Mouse (Mus musculus) forebrain, embryonic 14.5 days (tissue): Measurements from ENCODE around the gene E2f4. TPM values are rescaled to one million over a fixed set of nuclear protein-coding genes. Genes with fewer than 3 reads are reported as not detected.
A peak's percentile ranks its signal among the peaks of the same experiment; 100 is the strongest.

Experiments
- ATAC-seq: fragments of 200-750 bp; cut with Nextera tagmentation; 2 replicates; pipeline ENCODE4 v1.8.0; 2017; ENCODE audit warnings: mild to moderate bottlenecking, moderate library complexity
- DNase-seq: peaks from one replicate; pipeline ENCODE4 v3.0.0-alpha.2; 2015; ENCODE audit warnings: low spot score
- H3K27ac ChIP-seq: fragments of 300-500 bp; sonication (generic); 2 replicates; pipeline ENCODE4 v1.5.1; 2014; ENCODE audit warnings: low read depth, mild to moderate bottlenecking, control low read depth, low read length, moderate library complexity
- H3K27me3 ChIP-seq: fragments of 300-500 bp; sonication (generic); replicated peaks from 2 replicates; pipeline ENCODE4 v1.6.1; 2014; ENCODE audit warnings: low read length, control low read depth, mixed read lengths; ENCODE audit not compliant: control insufficient read depth, insufficient read depth
- H3K36me3 ChIP-seq: fragments of 300-500 bp; sonication (generic); 2 replicates; pipeline ENCODE4 v1.6.1; 2014; ENCODE audit warnings: low read length, control low read depth; ENCODE audit not compliant: control insufficient read depth, insufficient read depth
- H3K4me1 ChIP-seq: fragments of 300-500 bp; sonication (generic); 2 replicates; pipeline ENCODE4 v1.6.1; 2014; ENCODE audit warnings: antibody characterized with exemption, low read length, control low read depth; ENCODE audit not compliant: control insufficient read depth, insufficient read depth
- H3K4me2 ChIP-seq: fragments of 300-500 bp; sonication (generic); 2 replicates; pipeline ENCODE4 v1.6.1; 2014; ENCODE audit warnings: mild to moderate bottlenecking, control low read depth, low read length
- H3K4me3 ChIP-seq: fragments of 300-500 bp; sonication (generic); 2 replicates; pipeline ENCODE4 v1.5.1; 2014; ENCODE audit warnings: low read depth, low read length, control low read depth
- H3K9ac ChIP-seq: fragments of 300-500 bp; sonication (generic); 2 replicates; pipeline ENCODE4 v1.6.1; 2014; ENCODE audit warnings: mild to moderate bottlenecking, low read length, control low read depth, moderate library complexity
- H3K9me3 ChIP-seq: fragments of 300-500 bp; sonication (generic); replicated peaks from 2 replicates; pipeline ENCODE4 v1.6.1; 2016; ENCODE audit warnings: low read length, control low read depth, mixed read lengths; ENCODE audit not compliant: control insufficient read depth
- WGBS: fragments of 180-500 bp; shearing (Covaris S2); extraction: QIAGEN DNeasy Blood & Tissue Kit; methylation state at CpG from one replicate; pipeline ENCODE4 v1.1.7; 2014; 5-methylcytosine and 5-hydroxymethylcytosine counted together
- polyA plus RNA-seq: library from polyadenylated mRNA; unstranded; fragments of >200 nt; fragmentation: Nextera tagmentation; extraction: Ambion mirVana; gene quantifications from 2 replicates; pipeline ENCODE4 v1.2.1, GENCODE M21; 2014

The E2f4 gene
- polyA plus RNA-seq, 1 experiment from 2014 or later: 50.8 TPM

DNA sequence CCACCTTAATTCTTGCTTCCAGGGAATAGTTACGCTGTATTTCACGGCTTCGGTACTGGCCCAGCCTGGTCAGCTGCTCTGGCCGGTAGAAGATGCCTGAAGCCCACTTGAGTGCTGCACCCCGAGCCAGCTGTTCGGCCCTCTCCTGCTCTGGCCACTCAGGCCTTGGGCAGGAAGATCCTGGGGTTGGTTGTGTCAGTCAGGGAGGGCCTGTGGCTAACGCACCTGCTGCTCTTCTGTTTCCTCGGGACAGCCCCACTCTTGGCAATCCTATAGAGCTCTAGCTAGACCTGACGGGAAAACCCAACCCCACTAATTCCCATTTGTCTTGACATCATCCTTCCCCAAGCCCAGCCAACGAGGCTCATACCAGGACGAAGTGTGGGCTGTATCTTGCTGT lies 2.2 kb upstream of the E2f4 start:
- H3K27me3 ChIP-seq: peaks cover 5% of the 10 kb centered on the region
- WGBS: 72% methylated on average over 11 of the region's 11 CpGs
- H3K4me1 ChIP-seq: peaks cover 15% of the 10 kb centered on the region
- H3K9ac ChIP-seq: no peak overlapping the region
- no peak overlapping the region for H3K4me2 ChIP-seq
- ATAC-seq (no peak), DNase-seq (no peak)
- no peak overlapping the region for H3K27ac ChIP-seq
- H3K36me3 ChIP-seq: peaks cover 17% of the 10 kb centered on the region
- no peak overlapping the region for H3K4me3 ChIP-seq
- H3K9me3 ChIP-seq: no peaks in the 10 kb centered on the region

GRCm38 (mm10) chr8:105295895-105296573 lies 1.4 kb upstream of the E2f4 start, which contains the start of gene Exoc3l:
Exoc3l (minus strand) TSS chr8:105296101.
- H3K4me1 ChIP-seq: peaks cover 15% of the 10 kb centered on the region
- 76% methylated on average over 11 of the region's 11 CpGs for WGBS
- no peaks in the 10 kb centered on the region for H3K27me3 ChIP-seq
- no peak within 1 kb of the TSS for H3K27ac ChIP-seq
- no peak for ATAC-seq
- H3K36me3 ChIP-seq: peaks cover 25% of the 10 kb centered on the region
- H3K4me3 ChIP-seq: peak within 1 kb of the TSS; percentile 97; the same call in 1 of the 2 replicates
- no peak for DNase-seq
- H3K9me3 ChIP-seq: no peaks in the 10 kb centered on the region
- H3K9ac ChIP-seq: peak within 1 kb of the TSS; percentile 91; the same call in 1 of the 2 replicates
- peak within 1 kb of the TSS; percentile 92 for H3K4me2 ChIP-seq

- Histone ChIP-seq H3K27ac (no peak overlapping the region), H3K27me3 (no peaks in the 10 kb centered on the region), H3K9me3 (no peaks in the 10 kb centered on the region), H3K4me2 (peak overlapping the region; percentile 92), H3K9ac (peak overlapping the region; percentile 91), H3K4me1 (peaks cover 15% of the 10 kb centered on the region), H3K36me3 (peaks cover 49% of the 10 kb centered on the region), H3K4me3 (peak overlapping the region; percentile 97)
- DNase-seq: no peak
- WGBS: 64% methylated on average over 18 of the region's 18 CpGs
- no peak for ATAC-seq
Measured at GRCm38 (mm10) chr8:105298351-105299252, 1.1 kb downstream of the E2f4 start.

- no peak overlapping the region for H3K4me2 ChIP-seq
- no peaks in the 10 kb centered on the region for H3K9me3 ChIP-seq
- H3K27ac ChIP-seq: no peak overlapping the region
- ATAC-seq (no peak), DNase-seq (no peak)
- H3K4me1 ChIP-seq: peaks cover 15% of the 10 kb centered on the region
- no peak overlapping the region for H3K9ac ChIP-seq
- no peaks in the 10 kb centered on the region for H3K27me3 ChIP-seq
- H3K36me3 ChIP-seq: peaks cover 61% of the 10 kb centered on the region
- H3K4me3 ChIP-seq: no peak overlapping the region
- 96% methylated on average over 8 of the region's 8 CpGs for WGBS
Measured at GRCm38 (mm10) chr8:105299962-105300361, 2.5 kb downstream of the E2f4 start.

- Histone ChIP-seq H3K4me1 (peaks cover 10% of the 10 kb centered on the region), H3K4me2 (no peak overlapping the region), H3K4me3 (no peak overlapping the region), H3K36me3 (peaks cover 80% of the 10 kb centered on the region), H3K9ac (no peak overlapping the region), H3K27me3 (no peaks in the 10 kb centered on the region), H3K27ac (no peak overlapping the region), H3K9me3 (no peaks in the 10 kb centered on the region)
- no peak for DNase-seq
- ATAC-seq: no peak
- WGBS: 94% methylated on average over 8 of the region's 8 CpGs
Measured at GRCm38 (mm10) chr8:105303396-105303795, 5.9 kb downstream of the E2f4 start.

DNA sequence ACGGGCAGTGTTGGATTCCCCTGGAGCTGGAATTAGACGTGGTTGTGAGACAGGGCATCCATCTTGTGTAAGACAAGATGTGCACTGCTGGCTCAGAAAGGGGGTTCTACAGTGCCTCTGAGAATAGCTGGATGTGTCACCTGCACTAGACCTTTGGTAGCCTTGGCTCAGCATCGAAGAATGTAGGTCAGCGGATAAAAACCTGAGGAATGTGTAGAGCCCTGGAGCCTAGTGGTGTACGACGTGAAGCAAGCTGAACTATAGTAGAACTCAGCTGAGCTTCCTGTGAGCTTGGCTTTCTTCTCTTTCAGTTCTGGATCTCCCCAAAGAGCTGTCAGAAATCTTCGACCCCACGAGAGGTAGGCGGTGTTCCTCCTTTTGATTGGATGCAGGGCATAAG lies 6.4 kb downstream of the E2f4 start:
- Histone ChIP-seq H3K27me3 (no peaks in the 10 kb centered on the region), H3K27ac (no peak overlapping the region), H3K4me1 (peaks cover 5% of the 10 kb centered on the region), H3K9ac (no peak overlapping the region), H3K4me3 (no peak overlapping the region), H3K9me3 (no peaks in the 10 kb centered on the region), H3K36me3 (peaks cover 81% of the 10 kb centered on the region), H3K4me2 (no peak overlapping the region)
- DNase-seq (no peak), ATAC-seq (no peak)
- WGBS: 84% methylated on average over 9 of the region's 9 CpGs

DNA sequence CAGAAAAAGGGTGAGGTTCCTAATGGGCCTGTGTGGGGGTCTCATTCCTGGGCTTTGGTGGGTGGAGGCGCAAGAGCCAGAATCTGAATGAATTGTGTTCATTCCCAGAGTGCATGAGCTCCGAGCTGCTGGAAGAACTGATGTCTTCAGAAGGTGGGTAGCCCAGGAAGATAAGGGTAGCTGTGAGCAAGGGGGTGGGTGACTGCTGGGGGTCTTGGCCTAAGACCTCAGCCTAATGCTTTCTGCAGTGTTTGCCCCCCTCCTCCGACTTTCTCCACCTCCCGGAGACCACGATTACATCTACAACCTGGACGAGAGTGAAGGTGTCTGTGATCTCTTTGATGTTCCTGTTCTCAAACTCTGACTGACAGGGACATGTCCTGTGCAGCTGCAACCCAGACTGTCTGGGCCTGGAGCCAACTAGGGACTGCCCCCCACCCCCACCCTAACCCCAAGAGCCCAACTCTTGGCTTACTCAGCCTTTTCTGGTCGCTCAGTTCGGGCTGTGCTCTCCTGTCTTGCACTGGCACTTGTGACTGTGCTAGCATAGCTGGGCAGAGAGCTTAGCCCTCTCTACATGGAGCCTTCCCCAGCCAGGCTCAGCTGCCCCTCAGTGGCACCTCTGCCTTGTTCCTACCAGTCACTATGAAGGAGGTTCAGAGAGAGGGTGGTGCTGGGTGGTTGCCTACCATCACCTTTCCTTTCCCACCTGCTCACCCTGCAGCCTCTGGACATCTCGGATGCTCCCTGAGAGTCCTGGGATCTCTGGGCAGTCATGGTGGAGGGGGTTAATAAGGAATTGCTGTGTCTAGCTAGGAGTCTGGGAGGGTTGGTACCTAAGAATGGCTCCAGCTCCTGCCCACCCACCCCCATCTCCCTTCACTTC lies 7.1 kb downstream of the E2f4 start:
- 67% methylated on average over 9 of the region's 9 CpGs for WGBS

More for the DNA sequence above, 7.1 kb downstream of the E2f4 start:
- Histone ChIP-seq H3K4me3 (no peak overlapping the region), H3K9ac (no peak overlapping the region), H3K27ac (peak overlapping the region; percentile 5; the same call in 1 of the 2 replicates), H3K9me3 (no peaks in the 10 kb centered on the region), H3K4me2 (no peak overlapping the region), H3K36me3 (peaks cover 82% of the 10 kb centered on the region), H3K27me3 (no peaks in the 10 kb centered on the region), H3K4me1 (0 out of 2 replicates have a peak, but pooled peaks cover 3% of the 10 kb centered on the region)
- ATAC-seq (peak; percentile 12), DNase-seq (peak; percentile 20)
